Mouse (Mus musculus) forebrain, postnatal 0 days (tissue): ENCODE measurements around the gene Brdt. TPM values are rescaled to one million over a fixed set of nuclear protein-coding genes. Genes with fewer than 3 reads are reported as not detected.

Experiments
- ATAC-seq: fragments of 200-750 bp; cut with Nextera tagmentation; 2 replicates; pipeline ENCODE4 v1.8.0; 2017; ENCODE audit warnings: mild to moderate bottlenecking, moderate library complexity
- DNase-seq: peaks from one replicate; pipeline ENCODE4 v3.0.0-alpha.2; 2015
- H3K27ac ChIP-seq: fragments of 300-500 bp; sonication (generic); 2 replicates; pipeline ENCODE4 v1.5.1; 2014; ENCODE audit warnings: low read depth, mild to moderate bottlenecking, antibody characterized with exemption, low read length, moderate library complexity, mixed read lengths
- H3K27me3 ChIP-seq: fragments of 300-500 bp; sonication (generic); 2 replicates; pipeline ENCODE4 v1.6.1; 2014; ENCODE audit warnings: mild to moderate bottlenecking, low read length, mixed read lengths; ENCODE audit not compliant: insufficient read depth
- H3K36me3 ChIP-seq: fragments of 300-500 bp; sonication (generic); 2 replicates; pipeline ENCODE4 v1.6.1; 2014; ENCODE audit warnings: mild to moderate bottlenecking, moderate library complexity; ENCODE audit not compliant: insufficient read depth
- H3K4me1 ChIP-seq: fragments of 300-500 bp; sonication (generic); 2 replicates; pipeline ENCODE4 v1.6.1; 2014; ENCODE audit warnings: antibody characterized with exemption; ENCODE audit not compliant: insufficient read depth
- H3K4me2 ChIP-seq: fragments of 300-500 bp; sonication (generic); 2 replicates; pipeline ENCODE4 v1.6.1; 2014; ENCODE audit warnings: low read depth, mild to moderate bottlenecking, moderate library complexity
- H3K4me3 ChIP-seq: fragments of 300-500 bp; sonication (generic); 2 replicates; pipeline ENCODE4 v1.5.1; 2014; ENCODE audit warnings: low read depth, low read length, mixed read lengths
- H3K9ac ChIP-seq: fragments of 300-500 bp; sonication (generic); 2 replicates; pipeline ENCODE4 v1.6.1; 2014; ENCODE audit warnings: mild to moderate bottlenecking
- H3K9me3 ChIP-seq: fragments of 300-500 bp; sonication (generic); 2 replicates; pipeline ENCODE4 v1.6.1; 2016; ENCODE audit warnings: low read length
- CTCF ChIP-seq: sonication (generic); IDR thresholded peaks from 2 replicates; pipeline ENCODE4 v1.5.1; 2016; ENCODE audit warnings: antibody characterized with exemption, control low read depth, low read depth
- WGBS: fragments of 180-500 bp; shearing (Covaris S2); extraction: QIAGEN DNeasy Blood & Tissue Kit; methylation state at CpG from one replicate; pipeline ENCODE4 v1.1.7; 2014; 5-methylcytosine and 5-hydroxymethylcytosine counted together
- polyA plus RNA-seq: library from polyadenylated mRNA; unstranded; fragments of >200 nt; fragmentation: Nextera tagmentation; extraction: Ambion mirVana; gene quantifications from 2 replicates; pipeline ENCODE4 v1.2.1, GENCODE M21; 2015
- total RNA-seq: library from RNA; depleted of rRNA; stranded (reverse); fragments of >200 nt; gene quantifications from 2 replicates; pipeline ENCODE4 v1.2.3, GENCODE M21; 2014

Brdt gene
- total and polyA plus RNA-seq, 2 experiments from 2014 or later, result 2.3 to 4.3 TPM

DNA sequence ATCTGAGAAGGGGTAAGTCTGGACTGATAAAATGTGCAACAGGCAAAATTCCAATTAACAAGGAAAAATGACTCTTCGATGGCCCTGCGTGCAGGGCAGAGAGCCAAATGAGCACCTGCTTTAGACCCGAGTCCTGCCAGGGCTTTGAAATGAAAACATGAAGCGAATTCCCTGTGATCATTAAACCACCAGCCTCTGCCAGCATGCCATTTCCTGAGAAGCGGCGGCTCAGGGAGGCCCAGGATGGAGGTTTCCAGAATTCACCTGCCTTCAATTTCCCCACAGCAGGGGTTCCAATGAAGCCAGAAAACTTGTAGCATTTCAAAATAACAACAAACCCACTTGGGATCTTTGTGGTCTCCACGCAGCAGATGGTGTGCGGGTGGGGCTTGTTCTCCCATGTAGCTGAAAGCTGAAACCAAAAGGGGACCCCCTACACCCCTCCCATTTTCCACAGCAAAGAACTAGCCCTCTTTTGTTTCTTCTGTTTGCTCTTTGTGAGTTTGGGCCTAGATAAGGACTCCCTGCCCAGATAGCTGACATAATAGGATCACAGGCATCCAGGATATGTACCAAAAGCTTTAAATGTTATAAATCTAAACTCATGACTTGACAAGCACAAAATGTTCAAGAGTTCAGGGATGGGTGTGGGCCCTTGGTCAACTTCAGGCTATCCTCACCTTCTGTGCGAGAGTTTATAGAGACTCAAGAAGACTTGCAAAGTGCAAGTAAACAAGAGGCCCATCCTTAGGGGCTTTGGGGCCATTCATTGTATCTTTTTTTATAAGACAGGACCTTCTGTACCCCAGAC is 34.2 kb upstream of the Brdt start:
- H3K9me3 ChIP-seq, result no peaks in the 10 kb centered on the region
- ATAC-seq (no peak), DNase-seq (no peak)
- H3K4me2 ChIP-seq, result no peak overlapping the region
- no peak for TF ChIP-seq CTCF
- H3K4me1 ChIP-seq, result no peaks in the 10 kb centered on the region
- WGBS, result 20% methylated on average over 9 of the region's 9 CpGs
- no peaks in the 10 kb centered on the region for H3K27me3 ChIP-seq
- H3K27ac ChIP-seq, result no peak overlapping the region
- no peaks in the 10 kb centered on the region for H3K36me3 ChIP-seq
- no peak overlapping the region for H3K4me3 ChIP-seq
- no peak overlapping the region for H3K9ac ChIP-seq

DNA sequence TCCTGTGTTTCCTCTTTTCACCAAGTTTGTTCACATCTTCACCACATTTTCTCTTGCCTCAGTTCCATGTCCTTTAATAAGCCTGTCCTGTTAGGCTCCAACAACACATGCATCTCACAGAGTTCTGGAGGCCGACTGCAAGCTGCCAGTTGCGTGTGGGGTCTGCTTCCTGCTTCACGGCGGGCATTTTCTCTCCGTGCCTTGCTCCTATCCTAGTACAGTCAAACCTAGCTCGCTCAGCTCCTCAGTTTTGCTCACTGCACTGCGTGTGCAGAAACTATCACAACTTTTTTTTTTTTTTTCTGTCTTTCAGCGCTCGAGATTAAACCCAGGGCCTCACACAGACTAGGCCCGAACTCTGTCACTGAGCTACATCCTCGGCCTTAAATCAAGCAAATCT is 32.1 kb upstream of the Brdt start:
- no peak for ATAC-seq
- H3K27ac ChIP-seq, result no peak overlapping the region
- WGBS, result 85% methylated on average over 11 of the region's 11 CpGs
- no peak for TF ChIP-seq CTCF
- H3K4me3 ChIP-seq, result no peak overlapping the region
- H3K36me3 ChIP-seq, result no peaks in the 10 kb centered on the region
- H3K4me1 ChIP-seq, result no peaks in the 10 kb centered on the region
- H3K9ac ChIP-seq, result no peak overlapping the region
- no peaks in the 10 kb centered on the region for H3K27me3 ChIP-seq
- DNase-seq, result no peak
- H3K9me3 ChIP-seq, result no peaks in the 10 kb centered on the region
- H3K4me2 ChIP-seq, result no peak overlapping the region

- H3K9me3 ChIP-seq, result no peaks in the 10 kb centered on the region
- DNase-seq (no peak), ATAC-seq (no peak)
- TF ChIP-seq CTCF, result no peak
- H3K36me3 ChIP-seq, result no peaks in the 10 kb centered on the region
- no peak overlapping the region for H3K4me2 ChIP-seq
- no peaks in the 10 kb centered on the region for H3K27me3 ChIP-seq
- 55% methylated on average over 11 of the region's 11 CpGs for WGBS
- H3K4me1 ChIP-seq, result no peaks in the 10 kb centered on the region
- H3K27ac ChIP-seq, result no peak overlapping the region
- no peak overlapping the region for H3K4me3 ChIP-seq
- H3K9ac ChIP-seq, result no peak overlapping the region
Measured at GRCm38 (mm10) chr5:107303350-107303861, 27.6 kb upstream of the Brdt start.

- no peaks in the 10 kb centered on the region for H3K27me3 ChIP-seq
- no peak overlapping the region for H3K4me3 ChIP-seq
- H3K27ac ChIP-seq, result no peak overlapping the region
- 83% methylated on average over 13 of the region's 13 CpGs for WGBS
- no peak overlapping the region for H3K4me2 ChIP-seq
- no peaks in the 10 kb centered on the region for H3K9me3 ChIP-seq
- H3K4me1 ChIP-seq, result no peaks in the 10 kb centered on the region
- ATAC-seq, result no peak
- DNase-seq, result no peak
- H3K9ac ChIP-seq, result no peak overlapping the region
- no peaks in the 10 kb centered on the region for H3K36me3 ChIP-seq
- TF ChIP-seq CTCF, result no peak
Measured at GRCm38 (mm10) chr5:107304117-107304825, 26.7 kb upstream of the Brdt start.

DNA sequence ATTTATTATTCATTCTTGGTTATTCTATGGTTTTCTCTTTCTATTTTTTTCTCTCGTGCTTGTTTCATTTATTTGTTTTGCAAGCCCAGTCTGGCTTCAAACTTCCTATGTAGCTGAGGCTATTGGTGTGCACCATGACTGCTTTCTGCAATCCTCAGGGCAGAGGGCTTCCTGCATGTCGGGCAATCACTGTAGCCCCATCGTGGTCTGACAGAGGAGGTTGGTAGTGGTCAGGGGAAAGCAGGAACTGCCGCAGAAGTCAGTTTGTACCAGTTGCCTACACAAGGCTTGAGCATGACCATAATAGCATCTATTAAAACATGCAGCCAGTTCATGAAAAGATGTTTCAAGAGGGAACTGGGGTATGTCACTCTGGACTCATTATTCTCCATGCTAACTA is 23.5 kb upstream of the Brdt start:
- Histone ChIP-seq H3K27me3 (no peaks in the 10 kb centered on the region), H3K9me3 (no peaks in the 10 kb centered on the region), H3K4me2 (no peak overlapping the region), H3K27ac (no peak overlapping the region), H3K9ac (no peak overlapping the region), H3K4me3 (no peak overlapping the region), H3K36me3 (no peaks in the 10 kb centered on the region), H3K4me1 (no peaks in the 10 kb centered on the region)
- no peak for TF ChIP-seq CTCF
- 85% methylated on average over 4 of the region's 4 CpGs for WGBS
- DNase-seq (no peak), ATAC-seq (no peak)

- H3K27ac ChIP-seq, result no peak overlapping the region
- TF ChIP-seq CTCF, result no peak
- no peak overlapping the region for H3K4me2 ChIP-seq
Measured at GRCm38 (mm10) chr5:107317141-107317540, 13.8 kb upstream of the Brdt start.

GRCm38 (mm10) chr5:107320703-107321102 is 10.3 kb upstream of the Brdt start:
- WGBS, result 17% methylated on average over 1 of the region's 1 CpGs
- no peak overlapping the region for H3K27ac ChIP-seq
- peak; percentile 83 for TF ChIP-seq CTCF
- no peaks in the 10 kb centered on the region for H3K36me3 ChIP-seq
- no peaks in the 10 kb centered on the region for H3K9me3 ChIP-seq
- H3K9ac ChIP-seq, result no peak overlapping the region
- H3K4me1 ChIP-seq, result no peaks in the 10 kb centered on the region
- ATAC-seq, result no peak
- no peak overlapping the region for H3K4me3 ChIP-seq
- no peak overlapping the region for H3K4me2 ChIP-seq
- H3K27me3 ChIP-seq, result 0 out of 2 replicates have a peak, but pooled peaks cover 8% of the 10 kb centered on the region
- DNase-seq, result peak; percentile 64

More at GRCm38 (mm10) chr5:107317141-107317540, 13.8 kb upstream of the Brdt start:
- H3K9me3 ChIP-seq, result no peaks in the 10 kb centered on the region
- no peaks in the 10 kb centered on the region for H3K4me1 ChIP-seq
- H3K36me3 ChIP-seq, result no peaks in the 10 kb centered on the region
- H3K27me3 ChIP-seq, result 0 out of 2 replicates have a peak, but pooled peaks cover 8% of the 10 kb centered on the region
- ATAC-seq (no peak), DNase-seq (no peak)
- no peak overlapping the region for H3K9ac ChIP-seq
- no peak overlapping the region for H3K4me3 ChIP-seq
- 91% methylated on average over 7 of the region's 7 CpGs for WGBS
